ENCODE assay signal across 20 mouse cellular contexts in genomic region chr6:141293460-141293853, GRCm38 (mm10). TPM values are rescaled to one million over a fixed set of nuclear protein-coding genes. Genes with fewer than 3 reads are reported as not detected.
"Had no signal": no experiment of that assay in that cellular context is flagged by ENCODE, and none has a peak within 500 bp of the region (broad histone marks: within the 10 kb centered on the region; RNA-seq: fewer than 3 reads in every experiment).

No protein-coding gene starts in this region.

- H3K4me2 ChIP-seq: liver, embryonic 12.5 days; lung, embryonic 15.5 days; midbrain, embryonic 11.5 days; midbrain, embryonic 13.5 days; midbrain, embryonic 15.5 days; neural tube, embryonic 12.5 days; stomach, embryonic 15.5 days had no signal

- H3K9ac ChIP-seq: liver, embryonic 12.5 days; liver, embryonic 14.5 days; lung, embryonic 15.5 days; midbrain, embryonic 13.5 days; midbrain, embryonic 15.5 days; neural tube, embryonic 12.5 days; stomach, embryonic 15.5 days had no signal

- ATAC-seq: liver, embryonic 12.5 days; lung, postnatal 0 days; midbrain, embryonic 13.5 days; midbrain, embryonic 15.5 days had no signal

- H3K4me3 ChIP-seq: liver, embryonic 12.5 days; lung, embryonic 15.5 days; megakaryocyte, embryonic 14.5 days; midbrain, embryonic 13.5 days; midbrain, embryonic 15.5 days; myocyte; neural tube, embryonic 12.5 days; stomach, embryonic 15.5 days had no signal

- H3K36me3 ChIP-seq: liver, embryonic 12.5 days; lung, embryonic 15.5 days; midbrain, embryonic 13.5 days; midbrain, embryonic 15.5 days; neural tube, embryonic 12.5 days; stomach, embryonic 15.5 days had no signal

- H3K27ac ChIP-seq: liver, embryonic 12.5 days; liver, embryonic 14.5 days; lung, embryonic 15.5 days; macrophage; midbrain, embryonic 13.5 days; midbrain, embryonic 15.5 days; neural tube, embryonic 12.5 days; stomach, embryonic 15.5 days; stomach, postnatal 0 days had no signal

- H3K27me3 ChIP-seq: liver, embryonic 12.5 days; lung, embryonic 15.5 days; megakaryocyte, embryonic 14.5 days; midbrain, embryonic 13.5 days; midbrain, embryonic 15.5 days; neural tube, embryonic 12.5 days; stomach, embryonic 15.5 days had no signal

- DNase-seq: lung, adult 2 months; lung, postnatal 14 days; lung, postnatal 36 days; right cerebral cortex, postnatal 14 days; thymus, adult 2 months; thymus, postnatal 4 days had no signal

- H3K4me1 ChIP-seq: liver, embryonic 12.5 days; lung, embryonic 15.5 days; midbrain, embryonic 13.5 days; midbrain, embryonic 15.5 days; neural tube, embryonic 12.5 days; stomach, embryonic 15.5 days had no signal

- H3K9me3 ChIP-seq: liver, embryonic 12.5 days; lung, embryonic 15.5 days; megakaryocyte, embryonic 14.5 days; midbrain, embryonic 13.5 days; midbrain, embryonic 15.5 days; neural tube, embryonic 12.5 days; stomach, embryonic 15.5 days had no signal

RNA-seq across cellular contexts. Expression of gene Pde3a, which starts 44.4 kb away (rescaled TPM):
- total RNA-seq: megakaryocyte progenitor cell, adult 5-6 weeks had no signal
- polyA plus RNA-seq: myocyte had no signal
